Mouse (Mus musculus): ENCODE results near the gene Mall. TPM values are rescaled to one million over a fixed set of nuclear protein-coding genes. Genes with fewer than 3 reads are reported as not detected.

Mall gene
- polyA plus RNA-seq, 1 experiment from 2014 or later: 0.22 TPM

DNA sequence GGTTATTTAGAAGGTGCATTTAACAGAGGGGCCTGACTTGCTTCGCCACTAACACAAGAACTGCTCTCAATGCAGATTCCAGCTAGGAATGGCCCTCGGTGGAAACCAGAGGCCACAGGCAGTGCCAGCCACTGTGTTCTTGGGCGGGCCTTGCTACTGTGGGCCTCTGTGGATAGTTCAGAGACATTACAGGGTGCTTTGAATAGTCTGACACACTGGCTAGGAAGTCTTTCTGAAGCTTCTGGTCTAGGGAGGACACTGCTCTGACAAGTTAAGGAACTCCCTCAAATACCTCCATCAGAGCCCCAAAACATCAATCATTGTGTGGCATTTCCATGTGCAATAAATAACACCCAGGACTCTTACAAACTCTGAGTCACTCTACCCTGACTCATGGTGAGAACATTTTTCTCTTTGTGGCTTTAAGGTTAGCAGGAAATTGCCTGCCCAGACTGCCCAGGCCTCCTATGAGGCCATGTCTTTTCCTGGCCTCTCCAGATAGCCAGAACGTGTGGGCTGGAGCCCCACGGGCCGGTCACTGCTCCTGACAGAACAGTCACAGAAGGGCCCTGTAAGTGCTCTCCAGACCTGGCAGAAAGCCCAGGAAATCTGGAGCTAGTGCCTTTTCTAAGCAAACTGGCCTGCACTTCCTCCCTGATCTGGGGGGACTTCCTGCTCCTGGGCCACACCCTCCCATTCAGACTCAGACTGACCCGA is 7.4 kb downstream of the Mall start:
- Histone ChIP-seq H3K4me2 (no peak overlapping the region), H3K4me1 (replicated peaks; ENCODE audit: control insufficient read depth, insufficient read depth, low read length) (peaks cover 8% of the 10 kb centered on the region; the same call in 1 of the 2 replicates), H3K27me3 (replicated peaks; ENCODE audit: control insufficient read depth, insufficient read depth, low read length) (no peaks in the 10 kb centered on the region), H3K9ac (ENCODE audit: low read depth, low read length) (no peak overlapping the region; the same call in 1 of the 2 replicates), H3K9me3 (ENCODE audit: control insufficient read depth, low read length) (no peaks in the 10 kb centered on the region), H3K36me3 (ENCODE audit: control insufficient read depth, insufficient read depth, low read length) (no peaks in the 10 kb centered on the region), H3K4me3 (ENCODE audit: low read depth, low read length) (no peak overlapping the region), H3K27ac (ENCODE audit: low read depth, low read length) (peak overlapping the region; percentile 11)
- peak; percentile 53; the same call in 1 of the 2 replicates for ATAC-seq (replicated peaks; ENCODE audit: low FRiP score)
- DNase-seq (ENCODE audit: low spot score): no peak
- 47% methylated on average over 7 of the region's 7 CpGs for WGBS

DNA sequence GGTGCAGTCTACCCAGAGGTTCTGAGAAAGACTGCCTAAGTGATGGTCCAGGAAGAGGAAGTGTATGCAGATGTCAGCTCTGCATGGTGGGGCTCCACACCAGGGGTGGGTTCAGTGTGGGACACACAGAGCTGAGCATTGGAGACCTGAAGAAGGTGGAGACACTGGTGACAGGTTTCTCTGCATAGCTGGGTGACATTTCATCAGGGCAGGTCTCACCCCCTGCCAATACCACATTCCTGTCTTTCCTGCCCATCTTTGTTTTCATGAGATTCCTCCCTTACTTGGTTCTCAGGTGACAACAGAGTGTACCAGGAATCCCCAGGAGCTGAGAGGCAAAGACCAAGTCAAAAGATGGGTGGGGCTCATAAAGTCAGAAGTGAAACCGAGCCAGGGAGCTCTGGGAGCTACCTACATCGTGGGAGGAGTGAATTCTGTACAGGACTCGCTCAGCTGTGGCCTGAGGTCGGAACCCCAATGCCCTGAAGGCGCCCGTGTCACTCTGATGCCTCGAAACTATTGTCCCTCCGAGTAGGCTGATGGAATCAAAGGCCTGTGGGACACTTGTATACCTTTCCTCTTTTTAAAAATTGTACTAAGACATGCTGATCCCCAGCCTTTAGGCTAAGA is 10.8 kb downstream of the Mall start:
- Histone ChIP-seq H3K4me1 (replicated peaks; ENCODE audit: control insufficient read depth, insufficient read depth, low read length) (peaks cover 8% of the 10 kb centered on the region; the same call in 1 of the 2 replicates), H3K36me3 (ENCODE audit: control insufficient read depth, insufficient read depth, low read length) (no peaks in the 10 kb centered on the region), H3K4me3 (ENCODE audit: low read depth, low read length) (no peak overlapping the region), H3K27me3 (replicated peaks; ENCODE audit: control insufficient read depth, insufficient read depth, low read length) (no peaks in the 10 kb centered on the region), H3K27ac (ENCODE audit: low read depth, low read length) (no peak overlapping the region), H3K9me3 (ENCODE audit: control insufficient read depth, low read length) (no peaks in the 10 kb centered on the region), H3K4me2 (no peak overlapping the region), H3K9ac (ENCODE audit: low read depth, low read length) (no peak overlapping the region)
- ATAC-seq (replicated peaks; ENCODE audit: low FRiP score) (no peak), DNase-seq (ENCODE audit: low spot score) (no peak)
- WGBS: 68% methylated on average over 8 of the region's 8 CpGs

DNA sequence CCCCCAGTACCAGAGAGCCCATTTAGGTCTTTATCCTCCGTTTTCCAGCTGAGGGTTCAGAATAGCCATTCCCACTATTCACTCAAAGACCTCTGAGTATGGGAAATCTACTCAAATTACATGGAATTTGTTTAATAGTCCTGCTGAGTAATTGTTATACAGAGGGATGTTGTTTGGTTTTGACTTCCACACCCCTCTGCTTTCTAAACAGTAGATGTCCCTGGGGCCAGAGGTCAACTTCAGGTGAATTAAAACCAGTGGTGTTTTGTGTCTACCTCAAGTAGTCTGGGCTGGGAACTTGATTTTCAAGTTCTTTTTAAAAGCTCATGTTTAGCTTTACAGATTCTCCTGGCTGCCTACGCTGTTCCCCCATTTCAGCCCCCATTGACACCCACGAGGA is 15.0 kb downstream of the Mall start:
- DNase-seq (ENCODE audit: low spot score) (no peak), ATAC-seq (replicated peaks; ENCODE audit: low FRiP score) (no peak)
- Histone ChIP-seq H3K4me2 (no peak overlapping the region), H3K36me3 (ENCODE audit: control insufficient read depth, insufficient read depth, low read length) (no peaks in the 10 kb centered on the region), H3K9me3 (ENCODE audit: control insufficient read depth, low read length) (no peaks in the 10 kb centered on the region), H3K27ac (ENCODE audit: low read depth, low read length) (no peak overlapping the region), H3K4me1 (replicated peaks; ENCODE audit: control insufficient read depth, insufficient read depth, low read length) (no peaks in the 10 kb centered on the region), H3K27me3 (replicated peaks; ENCODE audit: control insufficient read depth, insufficient read depth, low read length) (no peaks in the 10 kb centered on the region), H3K9ac (ENCODE audit: low read depth, low read length) (no peak overlapping the region), H3K4me3 (ENCODE audit: low read depth, low read length) (no peak overlapping the region)
- WGBS: 70% methylated on average over 3 of the region's 3 CpGs

DNA sequence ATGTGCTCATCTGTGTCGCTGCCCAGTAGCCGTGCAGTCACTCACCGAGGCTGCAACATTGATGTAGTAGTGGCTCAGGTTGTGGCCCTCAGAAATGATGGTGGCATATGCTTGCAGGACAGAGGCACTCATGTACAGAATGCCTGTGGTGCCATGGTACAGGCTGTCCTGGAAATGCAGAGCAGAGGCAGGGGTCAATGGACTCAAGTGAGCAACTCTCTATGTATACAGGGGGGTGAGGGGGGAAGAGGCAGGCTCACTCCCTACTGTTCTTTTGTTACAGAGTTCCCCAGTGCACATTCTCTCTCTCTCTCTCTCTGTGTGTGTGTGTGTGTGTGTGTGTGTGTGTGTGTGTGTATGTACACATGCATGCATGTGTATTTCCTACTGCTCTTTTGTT is 20.9 kb downstream of the Mall start:
- Histone ChIP-seq H3K27ac (ENCODE audit: low read depth, low read length) (no peak overlapping the region), H3K9ac (ENCODE audit: low read depth, low read length) (no peak overlapping the region), H3K27me3 (replicated peaks; ENCODE audit: control insufficient read depth, insufficient read depth, low read length) (no peaks in the 10 kb centered on the region), H3K4me1 (replicated peaks; ENCODE audit: control insufficient read depth, insufficient read depth, low read length) (no peaks in the 10 kb centered on the region), H3K4me3 (ENCODE audit: low read depth, low read length) (no peak overlapping the region), H3K4me2 (no peak overlapping the region), H3K9me3 (ENCODE audit: control insufficient read depth, low read length) (no peaks in the 10 kb centered on the region), H3K36me3 (ENCODE audit: control insufficient read depth, insufficient read depth, low read length) (no peaks in the 10 kb centered on the region)
- ATAC-seq (replicated peaks; ENCODE audit: low FRiP score) (no peak), DNase-seq (ENCODE audit: low spot score) (no peak)
- 85% methylated on average over 3 of the region's 3 CpGs for WGBS

DNA sequence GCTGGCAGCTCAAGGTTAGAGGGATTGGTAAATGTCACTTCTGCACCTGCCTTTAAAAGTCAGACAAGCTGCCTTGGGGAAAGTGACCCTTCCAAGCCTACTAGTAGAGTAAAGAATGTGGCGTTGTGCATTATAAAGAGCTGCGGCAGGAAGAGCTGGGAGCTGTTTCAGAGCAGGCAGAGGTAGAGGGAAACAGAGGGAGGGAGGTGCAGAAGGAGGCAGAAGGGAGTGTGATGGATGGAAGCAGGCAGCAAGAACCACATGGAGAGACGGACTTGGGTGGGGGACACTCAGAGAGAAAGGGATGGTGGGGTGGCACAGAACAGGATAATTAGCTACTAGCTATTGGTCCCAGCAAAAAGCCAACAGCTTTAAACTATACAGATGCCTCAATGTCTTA is 21.7 kb downstream of the Mall start:
- H3K9me3 ChIP-seq (ENCODE audit: control insufficient read depth, low read length): no peaks in the 10 kb centered on the region
- DNase-seq (ENCODE audit: low spot score): no peak
- H3K27ac ChIP-seq (ENCODE audit: low read depth, low read length): no peak overlapping the region
- H3K27me3 ChIP-seq (replicated peaks; ENCODE audit: control insufficient read depth, insufficient read depth, low read length): no peaks in the 10 kb centered on the region
- H3K4me2 ChIP-seq: no peak overlapping the region
- no peaks in the 10 kb centered on the region for H3K36me3 ChIP-seq (ENCODE audit: control insufficient read depth, insufficient read depth, low read length)
- ATAC-seq (replicated peaks; ENCODE audit: low FRiP score): no peak
- 65% methylated on average over 3 of the region's 3 CpGs for WGBS
- H3K9ac ChIP-seq (ENCODE audit: low read depth, low read length): no peak overlapping the region
- H3K4me1 ChIP-seq (replicated peaks; ENCODE audit: control insufficient read depth, insufficient read depth, low read length): no peaks in the 10 kb centered on the region
- H3K4me3 ChIP-seq (ENCODE audit: low read depth, low read length): no peak overlapping the region

DNA sequence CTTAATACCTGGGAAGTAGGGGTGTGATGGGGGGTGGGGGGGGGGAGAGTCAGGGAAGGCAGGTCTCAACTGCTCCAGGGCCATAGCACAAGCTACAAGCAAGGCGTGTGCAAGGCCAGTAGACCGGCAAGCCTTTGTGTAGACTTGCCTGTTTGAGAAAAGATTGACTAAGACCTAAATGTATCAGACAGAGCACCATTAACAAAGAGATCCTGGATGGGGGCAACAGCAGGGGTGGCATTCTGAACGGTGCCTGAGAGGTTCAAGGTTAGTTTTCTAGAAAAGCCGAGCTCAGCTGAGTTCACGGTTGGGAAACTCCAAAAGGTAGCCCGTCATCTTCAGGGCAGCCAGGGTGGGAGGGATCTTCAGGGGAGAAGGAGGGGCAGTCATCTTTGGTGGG is 24.5 kb downstream of the Mall start:
- H3K9ac ChIP-seq (ENCODE audit: low read depth, low read length): no peak overlapping the region
- no peak overlapping the region for H3K4me2 ChIP-seq
- H3K9me3 ChIP-seq (ENCODE audit: control insufficient read depth, low read length): no peaks in the 10 kb centered on the region
- no peaks in the 10 kb centered on the region for H3K27me3 ChIP-seq (replicated peaks; ENCODE audit: control insufficient read depth, insufficient read depth, low read length)
- no peak overlapping the region for H3K4me3 ChIP-seq (ENCODE audit: low read depth, low read length)
- no peaks in the 10 kb centered on the region for H3K4me1 ChIP-seq (replicated peaks; ENCODE audit: control insufficient read depth, insufficient read depth, low read length)
- no peak overlapping the region for H3K27ac ChIP-seq (ENCODE audit: low read depth, low read length)
- no peaks in the 10 kb centered on the region for H3K36me3 ChIP-seq (ENCODE audit: control insufficient read depth, insufficient read depth, low read length)
- ATAC-seq (replicated peaks; ENCODE audit: low FRiP score): no peak
- 79% methylated on average over 6 of the region's 6 CpGs for WGBS
- DNase-seq (ENCODE audit: low spot score): no peak

DNA sequence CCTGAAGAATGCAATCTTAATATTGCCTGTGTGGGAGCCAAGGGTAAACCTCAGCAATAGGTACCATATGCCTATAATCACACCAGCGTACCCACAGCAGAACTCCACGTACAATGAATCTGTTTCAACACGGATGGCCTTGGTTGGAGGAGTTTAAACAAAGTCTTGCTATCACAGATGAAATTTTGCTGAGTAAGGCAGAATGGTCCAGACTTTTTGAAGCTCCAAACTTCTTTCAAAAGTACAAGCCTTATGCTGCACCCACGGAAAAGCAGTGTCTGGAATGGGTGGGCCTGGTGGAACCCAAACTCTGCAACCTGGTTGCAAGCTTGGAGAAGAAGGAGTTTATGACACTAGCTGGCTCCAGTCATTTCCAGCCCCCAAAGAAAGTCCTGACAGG is 40.5 kb downstream of the Mall start:
- DNase-seq (ENCODE audit: low spot score) (no peak), ATAC-seq (replicated peaks; ENCODE audit: low FRiP score) (no peak)
- Histone ChIP-seq H3K9me3 (ENCODE audit: control insufficient read depth, low read length) (no peaks in the 10 kb centered on the region), H3K4me3 (ENCODE audit: low read depth, low read length) (no peak overlapping the region), H3K4me1 (replicated peaks; ENCODE audit: control insufficient read depth, insufficient read depth, low read length) (no peaks in the 10 kb centered on the region), H3K27ac (ENCODE audit: low read depth, low read length) (no peak overlapping the region), H3K9ac (ENCODE audit: low read depth, low read length) (no peak overlapping the region), H3K27me3 (replicated peaks; ENCODE audit: control insufficient read depth, insufficient read depth, low read length) (no peaks in the 10 kb centered on the region; the same call in 1 of the 2 replicates), H3K36me3 (ENCODE audit: control insufficient read depth, insufficient read depth, low read length) (no peaks in the 10 kb centered on the region), H3K4me2 (no peak overlapping the region)
- 84% methylated on average over 4 of the region's 4 CpGs for whole genome bisulfite sequencing

DNA sequence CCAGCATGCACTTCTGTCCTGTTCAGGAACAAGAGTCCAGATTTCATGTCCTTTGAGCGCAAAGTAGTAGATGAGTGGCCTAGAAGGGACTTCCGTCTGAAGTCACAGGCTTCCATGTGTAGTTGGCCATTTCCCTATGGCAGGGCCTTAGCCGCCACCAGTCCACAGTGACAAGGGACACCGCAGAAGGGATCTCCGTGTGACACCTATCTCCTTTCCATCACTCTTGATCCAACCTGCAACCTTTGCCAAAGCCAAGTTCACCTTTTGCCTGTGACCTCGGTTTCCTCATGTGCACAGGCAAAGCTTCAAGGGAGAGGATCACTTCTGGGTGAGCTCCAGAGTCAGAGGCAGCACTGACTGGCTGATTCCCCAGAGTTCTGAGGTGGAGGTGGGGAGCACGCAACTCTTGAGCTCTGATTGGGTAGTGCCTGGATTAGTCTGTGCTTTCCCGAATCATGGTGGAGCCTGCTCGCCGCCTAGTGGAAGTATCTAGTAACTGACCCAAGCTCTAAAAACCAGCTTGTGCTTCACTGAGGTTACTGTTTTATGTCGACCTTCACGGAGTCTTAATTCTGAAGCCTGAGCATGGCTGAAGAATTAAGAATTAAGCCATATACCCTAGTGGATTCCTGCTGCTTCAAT is 45.9 kb downstream of the Mall start:
- Histone ChIP-seq H3K4me2 (no peak overlapping the region), H3K36me3 (ENCODE audit: control insufficient read depth, insufficient read depth, low read length) (no peaks in the 10 kb centered on the region), H3K27ac (ENCODE audit: low read depth, low read length) (no peak overlapping the region), H3K9ac (ENCODE audit: low read depth, low read length) (no peak overlapping the region), H3K4me1 (replicated peaks; ENCODE audit: control insufficient read depth, insufficient read depth, low read length) (no peaks in the 10 kb centered on the region), H3K4me3 (ENCODE audit: low read depth, low read length) (no peak overlapping the region), H3K27me3 (replicated peaks; ENCODE audit: control insufficient read depth, insufficient read depth, low read length) (no peaks in the 10 kb centered on the region), H3K9me3 (ENCODE audit: control insufficient read depth, low read length) (no peaks in the 10 kb centered on the region)
- DNase-seq (ENCODE audit: low spot score) (peak; percentile 33), ATAC-seq (replicated peaks; ENCODE audit: low FRiP score) (no peak)
- WGBS: 36% methylated on average over 12 of the region's 12 CpGs
